Mouse (Mus musculus) NIH3T3 (cell line): ENCODE data around the gene Hmgb1.

ENCODE experiments used
- DNase-seq: peaks from one replicate; pipeline ENCODE4 v3.0.0-alpha.2; 2012; ENCODE audit warnings: low read depth

Gene Hmgb1

DNA sequence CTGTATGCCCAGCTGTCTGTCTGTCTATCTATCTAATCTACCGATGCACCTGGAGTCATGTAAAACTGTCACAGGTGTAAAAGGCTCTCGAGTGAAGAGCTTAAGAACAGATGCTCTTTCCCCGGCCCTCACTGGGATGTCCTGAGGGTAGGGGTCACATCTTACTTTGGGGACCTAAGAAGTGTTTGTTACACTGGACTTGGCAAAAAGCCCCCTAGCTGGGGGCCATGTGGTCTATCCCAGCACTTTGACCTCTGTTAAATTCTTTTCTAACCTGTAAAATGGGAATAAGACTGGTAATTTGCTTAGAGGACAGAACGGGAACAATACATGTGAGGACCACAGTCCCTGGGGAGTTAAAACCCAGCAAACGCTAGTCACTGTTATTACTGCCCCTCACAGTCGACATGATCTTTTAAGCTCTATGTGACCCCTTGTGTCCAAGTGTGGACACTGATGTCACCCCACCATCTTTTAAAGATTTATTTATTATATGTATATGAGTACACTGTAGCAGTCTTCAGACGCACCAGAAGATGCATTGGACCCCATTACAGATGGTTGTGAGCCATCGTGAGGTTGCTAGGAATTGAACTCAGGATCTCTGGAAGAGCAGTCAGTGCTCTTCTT, 80.1 kb downstream of the Hmgb1 start:
- no peak for DNase-seq

DNA sequence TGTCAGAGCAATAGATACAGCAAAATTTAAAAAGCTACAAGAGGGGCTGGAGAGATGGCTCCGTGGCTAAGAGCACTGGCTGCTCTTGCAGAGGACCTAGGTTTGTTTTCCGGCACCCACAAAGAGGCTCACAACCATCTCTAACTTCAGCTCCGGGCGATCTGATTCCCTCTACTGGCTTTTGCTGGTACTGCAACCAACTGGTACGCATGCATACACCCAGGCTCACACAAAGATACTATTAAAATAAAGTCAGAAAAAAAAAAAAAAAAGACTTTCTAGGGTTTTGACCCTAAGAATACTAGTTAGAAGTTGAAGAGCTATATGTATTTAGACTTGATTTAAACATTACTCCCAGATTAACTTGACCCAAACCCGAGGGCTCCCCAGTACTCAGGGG, 82.4 kb downstream of the Hmgb1 start:
- peak; percentile 25 for DNase-seq

- DNase-seq, result no peak
Measured at GRCm38 (mm10) chr5:149100091-149100490, 84.2 kb downstream of the Hmgb1 start.

GRCm38 (mm10) chr5:149099009-149099408, 85.3 kb downstream of the Hmgb1 start:
- no peak for DNase-seq

DNA sequence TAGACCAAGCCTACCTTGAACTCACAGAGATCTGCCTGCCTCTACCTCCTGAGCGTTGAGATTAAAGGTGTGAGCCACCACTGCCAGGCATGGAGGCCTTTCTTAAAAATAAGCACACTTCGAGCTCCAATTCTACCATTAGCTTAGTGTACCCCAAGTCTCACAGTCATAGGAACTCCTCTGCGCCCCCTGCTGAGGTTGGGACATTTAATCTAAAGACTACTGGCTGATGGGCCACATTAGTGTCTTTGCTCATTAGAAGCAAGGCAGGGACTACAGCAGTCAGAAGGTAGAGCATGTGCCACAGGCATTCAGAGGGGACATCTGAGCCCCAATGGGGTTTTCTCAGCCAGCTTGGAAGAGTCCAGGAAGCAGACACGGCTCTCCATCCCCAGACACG, 86.4 kb downstream of the Hmgb1 start:
- DNase-seq, result no peak

GRCm38 (mm10) chr5:149096284-149096683, 88.0 kb downstream of the Hmgb1 start:
- DNase-seq, result no peak

DNA sequence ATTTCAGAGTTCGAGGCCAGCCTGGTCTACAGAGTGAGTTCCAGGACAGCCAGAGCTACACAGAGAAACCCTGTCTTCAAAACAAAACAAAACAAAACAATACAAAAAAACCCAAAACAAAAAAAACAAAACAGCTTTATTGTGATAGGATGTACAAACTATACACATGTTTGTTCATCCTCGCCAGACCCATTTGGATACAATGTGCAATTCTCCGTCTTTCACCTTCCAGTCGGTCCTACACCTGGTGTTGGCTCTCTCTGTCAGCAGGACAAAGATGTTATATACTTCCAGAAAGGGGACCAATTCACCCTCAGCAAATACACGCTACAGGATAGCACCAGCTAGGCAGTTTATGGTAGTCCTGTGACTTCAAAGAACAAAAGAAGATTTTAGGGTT, 91.4 kb downstream of the Hmgb1 start:
- DNase-seq, result no peak

DNA sequence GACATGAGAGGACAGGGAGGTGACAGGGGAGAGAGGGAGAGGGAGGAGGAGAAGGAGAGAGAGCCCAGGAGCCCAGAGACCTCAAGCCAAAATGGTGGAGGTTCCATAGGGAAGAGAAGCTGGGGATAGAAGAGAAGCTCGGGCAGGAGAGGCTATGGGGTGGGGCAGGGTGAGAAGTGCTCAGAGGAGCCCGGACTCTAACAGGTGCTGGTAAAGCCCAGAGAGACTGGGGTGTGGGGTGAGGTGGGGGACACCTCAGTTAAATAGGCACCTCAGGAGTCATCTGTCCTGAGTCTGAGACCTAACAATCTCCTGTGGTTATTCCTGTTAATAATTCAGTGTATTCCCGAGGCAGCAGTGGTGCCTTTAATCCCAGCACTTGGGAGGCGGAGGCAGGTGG, 91.8 kb downstream of the Hmgb1 start:
- DNase-seq, result no peak

GRCm38 (mm10) chr5:149091256-149091655, 93.0 kb downstream of the Hmgb1 start:
- no peak for DNase-seq

- DNase-seq, result no peak
Measured at GRCm38 (mm10) chr5:149089860-149090259, 94.4 kb downstream of the Hmgb1 start.

DNA sequence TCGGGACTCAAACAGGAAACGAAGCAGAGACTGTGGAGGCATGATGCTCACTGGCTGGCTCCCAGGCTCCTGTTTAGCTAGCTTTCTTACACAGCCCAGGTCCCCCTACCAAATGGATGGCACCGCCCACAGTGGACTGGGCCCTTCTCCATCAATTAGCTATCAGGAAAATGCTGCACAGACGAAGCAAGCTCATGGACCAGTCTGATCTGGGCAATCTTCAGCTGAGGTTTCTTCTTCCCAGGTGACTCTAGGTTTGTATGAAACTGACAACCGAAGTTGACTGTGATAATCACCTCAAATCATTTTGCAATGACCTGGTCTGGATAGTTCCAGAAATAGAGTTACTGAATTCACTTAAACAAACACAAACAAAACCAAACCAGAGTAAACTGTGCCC, 94.8 kb downstream of the Hmgb1 start:
- no peak for DNase-seq

GRCm38 (mm10) chr5:149088891-149089290, 95.4 kb downstream of the Hmgb1 start:
- no peak for DNase-seq

- no peak for DNase-seq
Measured at GRCm38 (mm10) chr5:149088149-149088548, 96.1 kb downstream of the Hmgb1 start.

DNA sequence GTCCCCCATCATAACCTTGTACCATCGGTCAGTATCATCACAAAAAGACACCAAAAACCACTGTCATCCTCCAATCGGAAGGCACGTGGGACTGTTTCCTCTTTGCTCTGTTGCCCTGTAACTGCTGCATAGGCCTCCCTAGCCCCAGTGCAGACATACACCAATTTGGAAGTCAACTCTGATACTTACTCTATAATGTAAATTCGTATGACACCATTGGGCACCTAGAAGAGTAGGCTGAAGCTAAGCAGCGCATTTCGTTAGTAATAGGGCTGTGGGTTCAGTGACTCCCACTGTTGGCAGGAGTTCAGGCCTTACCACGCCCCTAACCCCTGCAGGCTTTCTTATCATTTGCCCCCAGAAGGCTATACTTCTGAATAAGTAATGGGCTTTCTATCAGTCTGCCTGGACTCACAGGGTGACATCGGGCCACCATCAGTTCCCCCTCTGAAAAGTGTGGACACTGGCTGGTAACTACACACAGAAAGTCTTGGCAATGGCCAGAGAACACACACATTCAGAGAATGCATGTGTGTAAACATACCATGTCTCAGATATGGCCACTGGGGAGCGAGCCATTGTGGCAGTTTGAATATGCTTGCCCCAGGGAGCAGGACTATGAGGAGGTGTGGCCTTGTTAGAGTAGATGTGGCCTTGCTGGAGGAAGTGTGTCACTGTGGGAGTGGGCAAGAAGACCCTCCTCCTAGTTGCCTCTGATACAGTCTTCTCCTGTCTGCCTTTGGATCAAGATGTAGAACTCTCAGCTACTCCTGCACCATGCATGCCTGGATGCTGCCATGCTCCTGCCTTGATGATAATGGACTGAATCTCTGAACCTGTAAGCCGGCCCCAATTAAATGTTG, 97.7 kb downstream of the Hmgb1 start:
- DNase-seq, result no peak

GRCm38 (mm10) chr5:149080466-149080865, 103.8 kb downstream of the Hmgb1 start:
- DNase-seq, result no peak

- no peak for DNase-seq
Measured at GRCm38 (mm10) chr5:149079758-149080150, 104.5 kb downstream of the Hmgb1 start.

DNA sequence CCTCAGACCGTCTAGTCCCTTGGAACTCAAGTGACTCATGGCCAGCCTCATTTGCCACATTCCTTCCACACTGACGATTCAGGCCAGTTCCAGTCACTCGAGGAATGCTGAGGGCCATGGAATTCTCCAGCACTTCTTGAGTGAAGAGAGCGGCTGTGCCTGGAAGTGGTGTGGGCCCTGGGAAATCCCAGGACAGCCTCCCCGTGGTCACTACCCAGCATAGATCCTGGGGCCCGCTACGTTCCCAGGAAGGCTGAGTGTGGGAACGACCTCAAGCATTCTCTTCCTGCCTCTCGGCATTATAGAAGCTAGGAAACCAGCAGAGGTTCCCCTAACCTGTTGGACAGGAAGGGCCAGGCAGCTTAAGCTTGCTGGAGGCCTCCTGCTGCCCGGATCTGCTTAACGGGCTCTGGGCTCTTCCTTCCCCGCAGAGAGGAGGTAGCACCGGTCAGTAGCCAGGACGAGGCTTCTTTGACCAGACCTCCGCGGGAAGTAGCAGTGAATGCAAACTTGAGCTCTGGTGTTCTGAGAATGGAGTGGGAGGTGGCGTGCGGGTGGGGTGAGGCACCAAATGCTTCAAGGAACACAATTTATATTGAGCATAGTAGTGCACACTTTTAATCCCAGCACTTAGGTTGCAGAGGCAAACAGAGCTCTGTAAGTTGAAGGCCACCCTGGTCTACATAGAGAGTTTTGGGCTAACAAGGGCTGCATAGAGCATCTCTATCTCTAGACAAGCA, 105.1 kb downstream of the Hmgb1 start:
- peak; percentile 78 for DNase-seq

- no peak for DNase-seq
Measured at GRCm38 (mm10) chr5:149077136-149077535, 107.2 kb downstream of the Hmgb1 start.

- DNase-seq, result no peak
Measured at GRCm38 (mm10) chr5:149071546-149071945, 112.7 kb downstream of the Hmgb1 start.

GRCm38 (mm10) chr5:149068745-149069144, 115.5 kb downstream of the Hmgb1 start:
- DNase-seq, result no peak

- no peak for DNase-seq
Measured at GRCm38 (mm10) chr5:149068247-149068740, 116.0 kb downstream of the Hmgb1 start.

GRCm38 (mm10) chr5:149067501-149067961, 116.8 kb downstream of the Hmgb1 start:
- DNase-seq, result no peak

GRCm38 (mm10) chr5:149062833-149063232, 121.5 kb downstream of the Hmgb1 start:
- peak; percentile 40 for DNase-seq
